Mouse (Mus musculus): ENCODE measurements around the gene Pdlim4.

- TF ChIP-seq CTCF (IDR thresholded peaks at IDR 0.05; ENCODE audit: low read depth, low read length), result no peak
- TF ChIP-seq POLR2A (IDR thresholded peaks at IDR 0.05; ENCODE audit: borderline replicate concordance, low read depth, low read length), result no peak
These were observed 7.3 kb upstream of the Pdlim4 start for GRCm38 (mm10) chr11:54076101-54076500.

Measured in bone marrow macrophage, adult 2 months (primary cell).